Mouse (Mus musculus) heart, embryonic 14.5 days (tissue): ENCODE results near the gene Acyp1. TPM values are rescaled to one million over a fixed set of nuclear protein-coding genes. Genes with fewer than 3 reads are reported as not detected.

ENCODE experiments used
- ATAC-seq: fragments of 200-750 bp; cut with Nextera tagmentation; 2 replicates; pipeline ENCODE4 v1.8.0; 2017; ENCODE audit warnings: low read depth, moderate TSS enrichment; ENCODE audit not compliant: insufficient number of reproducible peaks, insufficient read depth, low FRiP score
- H3K27ac ChIP-seq, 2 experiments: fragments of 200-500 bp in 1 of 2; fragments of 300-500 bp in 1 of 2; sonication (generic) in 1 of 2; replicated peaks in 1 of 2; 2 replicates each; pipeline ENCODE4 v1.5.1; 2012 to 2014; ENCODE audit warnings: low read depth in 2 of 2, low read length in 2 of 2, control low read depth in 1 of 2, mild to moderate bottlenecking in 1 of 2, mixed read lengths in 1 of 2; ENCODE audit not compliant: control insufficient read depth in 1 of 2, insufficient read depth in 1 of 2
- H3K27me3 ChIP-seq: fragments of 300-500 bp; sonication (generic); 2 replicates; pipeline ENCODE4 v1.6.1; 2014; ENCODE audit warnings: mild to moderate bottlenecking, low read length, control low read depth; ENCODE audit not compliant: control insufficient read depth, insufficient read depth
- H3K36me3 ChIP-seq: fragments of 300-500 bp; sonication (generic); 2 replicates; pipeline ENCODE4 v1.6.1; 2014; ENCODE audit warnings: mild to moderate bottlenecking, control low read depth, low read length, mixed read lengths; ENCODE audit not compliant: control insufficient read depth, insufficient read depth
- H3K4me1 ChIP-seq, 2 experiments: fragments of 200-500 bp in 1 of 2; fragments of 300-500 bp in 1 of 2; sonication (generic) in 1 of 2; 2 replicates each; pipeline ENCODE4 v1.6.1; 2012 to 2014; ENCODE audit warnings: low read length in 2 of 2, control low read depth in 1 of 2, mixed read lengths in 1 of 2; ENCODE audit not compliant: control insufficient read depth in 2 of 2, insufficient read depth in 2 of 2
- H3K4me2 ChIP-seq: fragments of 300-500 bp; sonication (generic); 2 replicates; pipeline ENCODE4 v1.6.1; 2014; ENCODE audit warnings: mild to moderate bottlenecking, low read length
- H3K4me3 ChIP-seq, 2 experiments: fragments of 200-500 bp in 1 of 2; fragments of 300-500 bp in 1 of 2; sonication (generic) in 1 of 2; 2 replicates each; pipeline ENCODE4 v1.5.1; 2012 to 2014; ENCODE audit warnings: low read length in 2 of 2, mild to moderate bottlenecking in 2 of 2, control low read depth in 1 of 2, low read depth in 1 of 2, moderate library complexity in 1 of 2; ENCODE audit not compliant: control insufficient read depth in 1 of 2, insufficient read depth in 1 of 2
- H3K9ac ChIP-seq: fragments of 300-500 bp; sonication (generic); 2 replicates; pipeline ENCODE4 v1.6.1; 2014; ENCODE audit warnings: mild to moderate bottlenecking, low read length
- H3K9me3 ChIP-seq: fragments of 300-500 bp; sonication (generic); 2 replicates; pipeline ENCODE4 v1.6.1; 2016; ENCODE audit warnings: low read length, control low read depth; ENCODE audit not compliant: control insufficient read depth
- WGBS: fragments of 180-500 bp; shearing (Covaris S2); extraction: QIAGEN DNeasy Blood & Tissue Kit; methylation state at CpG from one replicate; pipeline ENCODE4 v1.1.7; 2014; 5-methylcytosine and 5-hydroxymethylcytosine counted together
- polyA plus RNA-seq: library from polyadenylated mRNA; unstranded; fragments of >200 nt; fragmentation: Nextera tagmentation; extraction: Ambion mirVana; gene quantifications from 2 replicates; pipeline ENCODE4 v1.2.1, GENCODE M21; 2014

The Acyp1 gene
- polyA plus RNA-seq, 1 experiment from 2014 or later: 79.7 TPM

GRCm38 (mm10) chr12:85291541-85291940 is 3.3 kb upstream of the Acyp1 start:
- ATAC-seq: no peak
- Histone ChIP-seq H3K36me3 (no peaks in the 10 kb centered on the region), H3K27ac (no peak overlapping the region), H3K4me2 (no peak overlapping the region), H3K9ac (no peak overlapping the region), H3K9me3 (peaks cover 20% of the 10 kb centered on the region), H3K4me1 (peaks cover 12 to 16% of the 10 kb centered on the region in 2 experiments), H3K4me3 (no peak overlapping the region), H3K27me3 (0 out of 2 replicates have a peak, but pooled peaks cover 4% of the 10 kb centered on the region)

DNA sequence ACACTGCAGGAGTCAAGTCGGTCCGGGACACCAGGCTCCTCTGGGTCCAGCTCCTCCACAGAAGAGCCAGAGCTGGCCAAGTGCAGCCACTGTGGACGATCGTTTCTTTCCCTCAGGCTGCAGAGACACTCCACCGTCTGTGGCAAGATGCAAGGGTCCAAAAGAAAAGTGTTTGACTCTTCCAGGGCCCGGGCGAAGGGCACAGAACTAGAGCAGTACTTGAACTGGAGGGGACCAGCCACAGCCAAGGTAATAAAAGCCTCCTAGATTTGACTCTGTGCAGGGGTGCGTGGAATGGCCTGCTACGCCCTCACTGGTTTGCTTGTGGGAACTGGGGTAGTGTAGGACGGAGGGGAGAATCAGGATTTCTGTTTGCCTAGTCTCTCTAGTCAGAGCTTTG is 2.4 kb upstream of the Acyp1 start:
- peaks cover 20% of the 10 kb centered on the region for H3K9me3 ChIP-seq
- no peak overlapping the region for H3K27ac ChIP-seq
- ATAC-seq: no peak
- 0 out of 2 replicates have a peak, but pooled peaks cover 4% of the 10 kb centered on the region for H3K27me3 ChIP-seq
- H3K4me1 ChIP-seq: peaks cover 12 to 16% of the 10 kb centered on the region in 2 experiments
- 78% methylated on average over 10 of the region's 10 CpGs for WGBS
- no peaks in the 10 kb centered on the region for H3K36me3 ChIP-seq
- H3K4me3 ChIP-seq: no peak overlapping the region
- no peak overlapping the region for H3K4me2 ChIP-seq
- H3K9ac ChIP-seq: no peak overlapping the region

- Histone ChIP-seq H3K4me2 (peak overlapping the region; percentile 78), H3K9ac (peak overlapping the region; percentile 75), H3K4me1 (peaks cover 12 to 16% of the 10 kb centered on the region in 2 experiments), H3K27ac (peak overlapping the region; percentile 55 to 57; a peak in 3 of 4 replicates), H3K36me3 (no peaks in the 10 kb centered on the region), H3K4me3 (peak overlapping the region; percentile 49 to 76), H3K27me3 (0 out of 2 replicates have a peak, but pooled peaks cover 4% of the 10 kb centered on the region), H3K9me3 (peaks cover 13% of the 10 kb centered on the region)
- ATAC-seq: no peak
- WGBS: 44% methylated on average over 24 of the region's 24 CpGs
Observed at GRCm38 (mm10) chr12:85289157-85290000, 1.1 kb upstream of the Acyp1 start.

- Histone ChIP-seq H3K27ac (peak within 1 kb of the TSS; percentile 55 to 57; a peak in 3 of 4 replicates), H3K4me3 (peak within 1 kb of the TSS; percentile 49 to 76), H3K9me3 (peaks cover 5% of the 10 kb centered on the region; the same call in 1 of the 2 replicates), H3K9ac (peak within 1 kb of the TSS; percentile 75), H3K36me3 (no peaks in the 10 kb centered on the region), H3K27me3 (0 out of 2 replicates have a peak, but pooled peaks cover 4% of the 10 kb centered on the region), H3K4me1 (peaks cover 12 to 16% of the 10 kb centered on the region in 2 experiments), H3K4me2 (peak within 1 kb of the TSS; percentile 78)
- WGBS: 4% methylated on average over 29 of the region's 31 CpGs
- peak; percentile 79 for ATAC-seq
Observed at GRCm38 (mm10) chr12:85288486-85289156, 383 bp upstream of the Acyp1 start, which contains the start of gene Zc2hc1c. Gene Zc2hc1c (plus strand): TSS chr12:85288591.

GRCm38 (mm10) chr12:85286941-85287340 is 1.3 kb downstream of the Acyp1 start:
- ATAC-seq: no peak
- H3K36me3 ChIP-seq: no peaks in the 10 kb centered on the region
- peaks cover 3% of the 10 kb centered on the region; the same call in 1 of the 2 replicates for H3K9me3 ChIP-seq
- no peak overlapping the region for H3K9ac ChIP-seq
- H3K4me1 ChIP-seq: peaks cover 12 to 16% of the 10 kb centered on the region in 2 experiments
- 49% methylated on average over 4 of the region's 5 CpGs for WGBS
- no peak overlapping the region for H3K4me3 ChIP-seq
- no peak overlapping the region for H3K4me2 ChIP-seq
- H3K27ac ChIP-seq: no peak overlapping the region
- H3K27me3 ChIP-seq: 0 out of 2 replicates have a peak, but pooled peaks cover 4% of the 10 kb centered on the region

GRCm38 (mm10) chr12:85284996-85285395 is 3.2 kb downstream of the Acyp1 start:
- H3K4me1 ChIP-seq: peaks cover 12 to 16% of the 10 kb centered on the region in 2 experiments
- H3K27ac ChIP-seq: no peak overlapping the region
- H3K36me3 ChIP-seq: no peaks in the 10 kb centered on the region
- ATAC-seq: no peak
- WGBS: 85% methylated on average over 4 of the region's 4 CpGs
- 0 out of 2 replicates have a peak, but pooled peaks cover 4% of the 10 kb centered on the region for H3K27me3 ChIP-seq
- H3K4me2 ChIP-seq: no peak overlapping the region
- H3K4me3 ChIP-seq: no peak overlapping the region
- peaks cover 3% of the 10 kb centered on the region; the same call in 1 of the 2 replicates for H3K9me3 ChIP-seq
- no peak overlapping the region for H3K9ac ChIP-seq

DNA sequence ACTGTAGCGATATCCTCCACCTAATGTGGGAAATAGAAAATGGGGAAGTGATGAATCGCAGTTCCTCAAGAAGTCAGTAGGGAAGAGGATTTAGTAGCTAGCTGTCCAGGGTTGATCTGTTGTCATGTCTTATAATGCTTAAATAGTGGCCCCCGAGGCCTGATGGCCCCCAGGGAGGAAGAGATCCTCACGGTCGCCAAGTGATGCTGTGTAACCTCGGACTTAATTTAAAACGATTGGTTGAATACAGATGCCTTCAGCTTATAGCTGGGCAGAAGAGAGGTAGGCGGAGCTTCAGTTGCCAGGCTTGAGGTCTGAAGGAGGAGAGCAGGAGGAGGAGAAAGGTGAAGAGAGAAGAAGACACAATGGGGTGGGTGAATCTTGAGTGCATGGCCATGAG is 3.9 kb downstream of the Acyp1 start:
- Histone ChIP-seq H3K27ac (no peak overlapping the region), H3K36me3 (no peaks in the 10 kb centered on the region), H3K9me3 (peaks cover 3% of the 10 kb centered on the region; the same call in 1 of the 2 replicates), H3K27me3 (no peaks in the 10 kb centered on the region), H3K4me2 (no peak overlapping the region), H3K4me1 (peaks cover 12 to 13% of the 10 kb centered on the region in 2 experiments), H3K9ac (no peak overlapping the region), H3K4me3 (no peak overlapping the region)
- WGBS: 71% methylated on average over 8 of the region's 8 CpGs
- no peak for ATAC-seq
